Mouse (Mus musculus) heart, postnatal 0 days (tissue): ENCODE data around the gene Gpr55.

Source experiments
- CTCF ChIP-seq: IDR thresholded peaks from 2 replicates; pipeline ENCODE4 v1.5.1; 2016; ENCODE audit warnings: antibody characterized with exemption, control low read depth, low read depth
- EP300 ChIP-seq: IDR thresholded peaks from 2 replicates; pipeline ENCODE4 v1.6.1; 2016; ENCODE audit warnings: antibody characterized with exemption, low read depth

DNA sequence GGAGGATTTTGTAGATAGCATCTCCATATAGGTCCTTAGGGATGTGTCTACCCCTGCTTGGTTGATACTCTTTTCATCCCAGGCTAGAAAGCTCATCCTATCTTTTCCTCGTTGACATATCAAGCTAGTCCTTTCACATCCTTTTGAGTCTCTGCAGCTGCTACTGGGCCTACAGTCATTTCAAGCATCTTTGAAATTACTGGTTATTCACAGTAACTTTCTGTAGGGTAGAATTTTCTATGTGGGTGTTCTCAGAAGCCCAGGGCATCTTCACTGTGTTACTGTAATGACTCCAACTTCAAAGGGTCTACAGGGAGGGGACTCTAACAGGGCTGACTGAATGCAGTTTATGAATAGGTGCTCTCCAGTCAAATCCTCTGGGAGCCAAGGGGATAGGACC, 23.5 kb downstream of the Gpr55 start:
- no peak for TF ChIP-seq CTCF
- no peak for TF ChIP-seq EP300
